Mouse (Mus musculus) right cerebral cortex, postnatal 36 days (tissue): ENCODE data around the gene Slc35b2.

ENCODE experiments used
- DNase-seq, 2 experiments: peaks; one replicate each; pipeline ENCODE4 v3.0.0; 2022; ENCODE audit warnings: low spot score in 2 of 2, mixed read lengths in 1 of 2

Slc35b2 gene

GRCm38 (mm10) chr17:45564531-45565084, 934 bp downstream of the Slc35b2 start:
- no peak for DNase-seq

GRCm38 (mm10) chr17:45565103-45565502, 1.4 kb downstream of the Slc35b2 start:
- DNase-seq: no peak

GRCm38 (mm10) chr17:45566031-45566359, 2.3 kb downstream of the Slc35b2 start:
- DNase-seq: no peak

- no peak for DNase-seq
Measured at GRCm38 (mm10) chr17:45566360-45567161, 2.9 kb downstream of the Slc35b2 start.

GRCm38 (mm10) chr17:45567162-45567601, 3.5 kb downstream of the Slc35b2 start:
- DNase-seq: no peak

GRCm38 (mm10) chr17:45568990-45569389, 5.3 kb downstream of the Slc35b2 start:
- DNase-seq: no peak

GRCm38 (mm10) chr17:45569999-45570398, 6.3 kb downstream of the Slc35b2 start:
- no peak for DNase-seq

GRCm38 (mm10) chr17:45572103-45573086, 8.7 kb downstream of the Slc35b2 start:
- DNase-seq: peak; percentile 64 to 77

- DNase-seq: peak; percentile 98 to 99
Measured at GRCm38 (mm10) chr17:45573087-45573779, 9.6 kb downstream of the Slc35b2 start, which contains the start of gene Hsp90ab1. Gene Hsp90ab1 (minus strand): TSS chr17:45573271.

GRCm38 (mm10) chr17:45573780-45574123, 10.1 kb downstream of the Slc35b2 start:
- DNase-seq: peak; percentile 92 to 96

GRCm38 (mm10) chr17:45574129-45574761, 10.6 kb downstream of the Slc35b2 start:
- peak; percentile 82 to 83 for DNase-seq

- no peak for DNase-seq
Measured at GRCm38 (mm10) chr17:45575123-45575897, 11.6 kb downstream of the Slc35b2 start.

- no peak for DNase-seq
Measured at GRCm38 (mm10) chr17:45578242-45578641, 14.6 kb downstream of the Slc35b2 start.

- no peak for DNase-seq
Measured at GRCm38 (mm10) chr17:45578843-45579242, 15.2 kb downstream of the Slc35b2 start.

- no peak for DNase-seq
Measured at GRCm38 (mm10) chr17:45579554-45579953, 15.9 kb downstream of the Slc35b2 start.

GRCm38 (mm10) chr17:45580958-45581477, 17.3 kb downstream of the Slc35b2 start:
- DNase-seq: no peak

- DNase-seq: no peak
Measured at GRCm38 (mm10) chr17:45581567-45581983, 17.9 kb downstream of the Slc35b2 start.

- no peak for DNase-seq
Measured at GRCm38 (mm10) chr17:45582188-45582587, 18.5 kb downstream of the Slc35b2 start.

- DNase-seq: no peak
Measured at GRCm38 (mm10) chr17:45582715-45583355, 19.2 kb downstream of the Slc35b2 start.
